Mouse (Mus musculus) frontal cortex, postnatal 36 days (tissue): ENCODE data around the gene Vps37b.

ENCODE experiments used
- DNase-seq, 2 experiments: peaks; one replicate each; pipeline ENCODE4 v3.0.0; 2022; ENCODE audit warnings: low spot score in 2 of 2

Gene Vps37b

GRCm38 (mm10) chr5:123980521-123981249 lies 51.4 kb downstream of the Vps37b start:
- no peak for DNase-seq

GRCm38 (mm10) chr5:123979980-123980369 lies 52.1 kb downstream of the Vps37b start:
- no peak for DNase-seq

DNA sequence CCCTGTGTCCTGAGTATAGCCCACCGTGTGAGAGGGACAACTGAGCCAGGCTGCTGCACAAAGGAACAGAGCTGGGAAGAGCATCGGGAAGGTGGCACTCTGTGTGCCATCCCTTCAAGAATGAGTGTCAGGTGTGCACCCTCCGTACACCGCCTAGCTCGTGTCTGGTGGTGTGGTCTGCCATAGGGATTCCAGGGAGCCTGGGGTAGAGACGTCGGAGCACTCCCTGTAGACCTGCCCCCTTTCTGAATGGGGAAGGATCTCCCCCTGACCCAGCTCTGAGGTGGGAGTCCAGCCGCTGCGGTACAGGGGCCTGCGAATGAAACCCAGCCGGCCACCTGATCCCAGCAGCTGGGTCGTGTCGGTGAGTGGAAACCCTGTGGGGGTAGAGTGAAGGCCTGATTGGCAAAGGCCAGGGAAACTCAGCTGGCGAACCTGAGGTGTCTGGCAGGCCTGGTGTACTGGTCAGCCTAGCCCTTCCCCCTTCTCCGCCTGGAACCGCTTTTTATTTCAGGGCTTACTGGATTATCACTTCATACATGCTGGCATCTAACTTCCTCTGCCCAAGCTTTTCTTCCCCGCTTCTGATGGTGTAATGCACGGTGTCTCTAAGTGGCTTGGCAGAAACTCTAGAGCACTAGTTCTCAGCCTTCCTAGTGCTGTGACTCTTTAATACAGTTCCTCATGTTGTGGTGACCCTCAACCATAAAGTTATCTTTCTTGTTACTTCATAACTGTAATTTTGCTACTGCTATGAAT lies 52.7 kb downstream of the Vps37b start:
- no peak for DNase-seq

DNA sequence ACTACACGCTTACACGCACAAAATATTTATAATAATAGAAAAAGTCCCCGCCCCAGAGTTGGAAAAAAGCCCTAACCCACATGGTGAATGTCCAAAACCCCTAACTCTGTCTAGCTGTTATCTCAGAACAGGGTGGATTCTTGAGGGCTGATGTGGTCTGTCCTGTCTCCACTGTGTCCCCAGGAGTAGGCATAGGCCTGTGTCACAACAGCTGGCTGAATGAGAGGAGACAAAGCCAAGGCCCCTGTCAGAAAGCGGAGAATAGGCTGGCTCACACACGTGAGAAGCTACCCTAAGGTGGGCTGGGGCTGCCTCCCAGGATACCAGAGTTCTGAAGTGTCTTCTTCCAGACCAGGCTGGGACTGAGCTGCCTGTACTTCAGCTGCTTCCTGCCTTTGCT lies 53.9 kb downstream of the Vps37b start:
- no peak for DNase-seq

DNA sequence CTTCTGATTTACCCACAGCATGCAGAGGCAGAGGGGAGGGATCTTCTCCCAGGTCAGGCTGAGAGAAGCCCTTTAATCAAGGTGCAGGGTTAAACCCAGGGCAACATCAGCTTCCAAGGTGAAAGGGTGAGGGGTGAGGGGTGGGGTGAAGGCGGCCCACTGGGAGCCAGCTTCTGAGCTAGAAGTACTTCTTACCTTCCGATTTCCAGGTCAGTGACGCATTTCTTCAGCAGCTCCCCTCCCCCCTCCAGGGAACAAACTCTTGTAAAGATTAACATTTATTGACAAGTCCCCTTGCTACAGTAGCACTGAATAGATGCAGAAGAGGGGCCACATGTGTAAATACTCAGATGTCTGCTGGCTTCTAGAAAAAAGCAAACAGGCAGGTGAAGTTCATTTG lies 54.8 kb downstream of the Vps37b start:
- no peak for DNase-seq

DNA sequence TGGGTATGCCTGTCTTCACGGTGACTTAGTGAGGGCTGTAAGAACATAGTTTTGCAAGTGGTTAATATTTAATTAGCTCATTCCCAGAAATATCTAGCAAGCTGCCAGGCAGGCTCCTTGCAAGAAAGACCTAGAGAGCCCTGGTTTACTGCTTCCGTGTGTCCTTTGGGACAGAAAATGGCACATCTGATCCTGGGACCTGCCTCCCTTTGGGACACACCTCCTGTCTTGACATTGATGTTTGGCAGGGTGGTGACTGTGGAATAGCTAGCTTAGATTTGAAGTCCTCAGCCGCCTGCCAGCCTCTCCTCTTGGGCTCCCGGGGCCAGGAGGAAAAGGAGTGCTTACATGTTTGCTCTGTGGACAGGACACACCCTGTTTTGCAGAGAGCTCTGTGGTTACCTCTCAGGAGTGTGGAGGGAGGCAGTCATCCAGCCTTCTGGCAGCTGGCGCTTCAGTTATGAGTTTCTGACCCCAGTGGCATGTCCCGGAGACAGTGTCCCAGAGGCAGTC lies 56.3 kb downstream of the Vps37b start:
- DNase-seq, result no peak

DNA sequence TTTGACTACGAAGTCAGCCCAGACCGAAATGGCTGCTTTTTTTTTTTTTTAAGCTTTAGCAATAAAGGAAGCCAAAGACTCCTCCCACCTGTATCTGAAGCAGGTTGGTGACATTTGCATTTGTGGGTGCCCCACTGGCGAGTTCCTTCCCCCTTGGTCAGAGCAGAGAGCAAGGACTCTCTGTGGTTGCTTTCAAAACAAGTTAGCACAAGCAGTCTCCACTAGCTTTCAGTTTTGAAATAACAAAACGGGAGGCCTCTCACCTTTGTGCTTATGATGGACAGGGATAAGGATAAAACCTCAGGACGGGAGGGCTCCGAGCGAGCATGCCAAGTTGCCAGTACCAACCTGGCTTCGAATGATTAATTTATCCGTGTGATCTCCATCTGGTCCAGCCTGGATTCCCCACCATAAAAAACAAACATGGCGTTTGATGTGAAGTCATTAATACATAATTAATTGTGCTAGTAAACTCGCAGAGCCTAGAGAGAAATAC lies 57.4 kb downstream of the Vps37b start:
- no peak for DNase-seq

DNA sequence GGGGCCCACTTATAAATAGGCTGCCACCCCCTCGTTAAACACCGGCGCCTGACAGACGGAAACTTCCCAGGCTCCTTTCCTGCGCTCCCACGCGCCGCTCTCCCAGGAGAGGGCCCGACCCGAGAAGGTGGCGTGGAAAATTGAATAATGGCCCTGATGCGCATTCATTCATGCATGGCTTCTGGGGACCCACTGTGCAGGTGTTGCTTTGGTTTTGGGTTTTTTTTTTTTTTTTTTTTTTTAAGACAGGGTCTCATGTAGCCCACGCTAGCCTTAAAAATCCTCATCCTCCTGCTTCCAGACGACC lies 57.9 kb downstream of the Vps37b start:
- DNase-seq, result peak in 1 of 2 experiments; percentile 43

DNA sequence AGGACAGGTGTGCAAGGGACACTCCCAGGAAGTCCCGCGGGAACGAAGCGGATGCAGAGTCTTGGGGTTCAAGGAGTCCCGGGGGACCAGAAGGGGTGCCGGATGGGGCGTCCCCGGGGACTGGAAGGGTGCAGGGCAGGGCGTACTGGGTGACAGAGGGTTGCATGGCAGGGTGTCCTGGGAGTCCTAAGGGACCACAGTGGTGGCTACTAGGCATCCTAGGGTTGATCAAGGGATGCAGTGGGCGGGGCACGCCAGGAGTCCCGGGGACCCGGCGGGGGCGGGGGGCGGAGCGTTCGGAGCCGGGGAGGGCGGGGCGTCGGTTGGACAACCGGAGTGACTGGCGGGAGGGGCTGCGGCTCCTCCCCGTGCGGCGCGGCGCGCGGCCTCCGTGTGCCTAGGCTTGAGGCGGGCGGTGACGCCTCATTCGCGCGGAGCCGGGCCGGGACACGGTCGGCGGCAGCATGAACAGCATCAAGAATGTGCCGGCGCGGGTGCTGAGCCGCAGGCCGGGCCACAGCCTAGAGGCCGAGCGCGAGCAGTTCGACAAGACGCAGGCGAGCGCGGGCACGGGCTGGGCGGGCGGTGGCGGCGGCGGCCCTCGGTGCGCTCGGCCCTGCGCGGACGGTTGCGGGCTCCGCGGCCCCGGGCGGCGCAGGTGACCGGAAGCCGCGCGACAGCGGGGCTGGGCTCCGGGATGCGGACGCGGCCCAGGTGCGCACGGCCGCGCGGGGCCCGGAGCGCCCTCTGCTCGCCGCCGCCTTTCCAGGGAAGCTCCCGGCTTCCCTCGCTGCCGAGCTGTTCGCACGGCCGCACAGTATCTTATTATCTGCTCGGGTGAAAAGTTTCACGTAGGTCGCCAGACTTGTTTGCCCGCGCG lies 58.5 kb downstream of the Vps37b start, which contains the start of gene Hip1r:
Gene Hip1r (plus strand): TSS at position 330 of the 880 bp plus-strand sequence.
- peak; percentile 64 for DNase-seq

DNA sequence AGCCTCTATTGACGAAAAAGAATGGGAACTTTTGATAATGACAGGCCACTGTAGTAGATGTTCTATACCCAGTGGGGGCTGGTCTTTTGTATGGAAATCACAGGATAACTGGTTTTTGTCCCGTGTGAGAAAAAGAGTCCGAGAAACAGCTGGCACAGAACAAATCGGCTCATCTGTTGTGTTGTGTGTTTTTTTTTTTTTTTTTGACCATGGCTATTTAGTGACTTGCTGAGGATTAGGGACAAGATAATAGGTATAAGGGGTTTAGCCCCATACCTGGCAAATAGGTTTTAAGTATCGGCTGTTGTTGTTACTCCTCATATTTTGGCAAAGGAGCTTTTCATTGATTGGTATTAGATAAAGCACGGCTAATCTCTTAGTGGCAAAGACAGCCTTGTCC lies 59.6 kb downstream of the Vps37b start:
- DNase-seq, result no peak

DNA sequence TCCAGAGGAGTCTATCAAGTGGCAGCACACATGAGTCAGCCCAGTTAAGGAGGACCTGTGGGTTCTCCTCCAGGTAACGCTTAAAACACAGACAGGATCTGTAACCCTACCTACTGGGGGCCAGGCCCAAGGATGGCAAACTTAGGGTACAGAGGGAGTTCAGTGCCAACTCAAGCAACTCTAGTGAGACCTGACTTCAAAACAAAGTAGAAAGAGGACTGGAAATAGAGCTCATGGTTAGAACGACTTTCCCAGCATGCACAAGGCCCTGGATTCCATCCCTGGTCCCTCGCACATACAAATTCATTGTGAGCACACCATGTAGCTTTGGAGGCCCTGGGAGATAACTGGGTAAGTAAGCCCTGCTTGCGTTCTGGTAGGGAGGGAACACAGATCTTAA lies 61.5 kb downstream of the Vps37b start:
- no peak for DNase-seq

DNA sequence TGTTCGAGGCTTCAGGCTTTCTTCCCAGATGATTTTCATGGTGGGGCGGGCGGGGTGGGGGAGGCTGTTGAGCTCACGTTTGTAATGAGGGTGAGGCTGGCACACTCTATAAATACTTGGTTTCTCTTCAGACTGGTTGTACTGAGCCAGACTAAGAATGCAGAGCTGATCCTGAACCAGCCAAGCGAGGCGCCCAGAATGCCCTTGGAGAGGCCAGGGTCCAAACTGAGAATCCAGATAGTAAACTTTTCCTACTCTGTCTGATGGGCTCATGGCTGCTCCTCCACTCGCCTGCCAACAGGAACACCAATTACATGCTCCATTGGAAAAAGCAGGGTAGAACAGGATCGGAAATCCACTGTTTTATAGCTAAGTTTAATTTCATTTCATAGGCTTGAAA lies 62.9 kb downstream of the Vps37b start:
- no peak for DNase-seq

DNA sequence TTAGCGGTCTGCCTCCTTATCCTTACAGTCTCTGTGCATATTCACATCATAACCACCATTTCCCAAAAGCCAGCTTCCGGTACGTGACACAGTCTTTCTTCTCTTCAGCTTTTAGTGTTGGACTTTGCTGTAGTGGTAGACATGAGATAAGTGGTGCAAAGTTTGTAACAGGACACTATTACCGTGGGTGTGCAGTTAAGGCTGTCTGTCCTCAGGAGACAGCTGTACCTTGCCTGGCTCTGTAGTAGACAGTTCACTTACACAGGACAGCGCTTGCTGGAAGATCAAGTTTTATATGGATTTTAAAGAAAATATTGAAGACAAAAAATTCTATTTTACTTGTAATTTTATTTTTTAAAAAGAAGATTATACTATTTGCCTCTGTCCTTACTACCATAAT lies 63.6 kb downstream of the Vps37b start:
- no peak for DNase-seq

- no peak for DNase-seq
Measured at GRCm38 (mm10) chr5:123966759-123967158, 65.3 kb downstream of the Vps37b start.

DNA sequence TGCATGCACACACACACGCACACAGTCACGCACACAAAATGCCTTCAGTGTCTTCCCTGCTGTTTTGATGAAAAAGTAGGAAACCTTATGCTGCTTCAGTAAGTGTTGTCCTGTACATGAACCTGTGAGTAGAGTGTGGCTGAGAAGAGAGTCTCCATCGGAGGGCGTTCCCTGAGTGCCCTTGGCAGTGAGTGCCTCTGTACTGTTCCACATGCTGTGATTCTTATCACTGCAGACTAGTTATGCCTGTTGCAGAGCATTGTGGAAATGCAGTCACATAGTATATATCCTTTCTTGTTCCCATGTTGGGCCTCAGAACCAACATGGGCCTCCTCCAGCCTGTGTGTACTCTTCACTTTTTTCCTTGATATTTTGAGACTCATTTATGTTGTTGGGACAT lies 67.9 kb downstream of the Vps37b start:
- no peak for DNase-seq

DNA sequence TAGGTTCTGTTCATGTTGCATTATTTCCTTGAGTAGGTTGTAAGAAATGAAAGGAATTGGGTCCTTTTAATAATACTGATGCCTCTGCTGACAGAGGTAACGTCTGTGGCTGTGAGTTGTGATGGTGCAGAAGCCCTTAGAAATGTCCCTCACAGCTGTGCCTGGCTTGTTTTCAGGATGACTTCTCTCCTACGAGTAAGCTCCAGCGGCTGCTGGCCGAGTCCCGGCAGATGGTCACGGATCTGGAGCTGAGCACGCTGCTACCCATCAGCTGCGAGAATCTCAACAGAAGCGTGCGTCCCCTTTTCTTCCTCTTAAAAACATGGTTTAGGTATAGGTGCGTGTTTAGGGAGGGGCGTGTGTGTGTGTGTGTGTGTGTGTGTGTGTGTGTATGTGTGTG lies 71.0 kb downstream of the Vps37b start:
- no peak for DNase-seq

GRCm38 (mm10) chr5:123960129-123960528 lies 71.9 kb downstream of the Vps37b start:
- no peak for DNase-seq

DNA sequence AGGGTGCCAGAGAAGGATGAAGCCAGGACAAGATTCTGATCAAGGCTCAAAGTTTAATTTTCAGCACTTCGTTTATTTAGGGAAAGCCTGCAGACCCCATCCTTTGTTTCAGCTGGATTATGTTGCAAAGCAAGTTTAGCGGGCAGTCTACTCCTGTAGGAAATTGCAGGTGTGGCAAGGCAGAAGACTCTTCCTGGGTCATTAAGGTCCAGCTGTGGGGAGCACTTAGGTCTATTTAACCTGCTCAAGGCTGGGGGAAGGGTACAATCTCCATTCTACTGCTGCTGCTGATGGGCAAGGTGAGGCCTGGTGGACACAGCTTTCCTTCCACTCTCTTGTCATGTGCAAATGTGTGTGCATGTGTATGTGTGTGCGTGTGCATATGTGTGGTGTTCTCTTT lies 73.1 kb downstream of the Vps37b start:
- no peak for DNase-seq

GRCm38 (mm10) chr5:123957213-123957612 lies 74.9 kb downstream of the Vps37b start:
- DNase-seq, result no peak
